Mouse (Mus musculus) lung, embryonic 16.5 days (tissue): ENCODE measurements around the gene Nox3. TPM values are rescaled to one million over a fixed set of nuclear protein-coding genes. Genes with fewer than 3 reads are reported as not detected.

Source experiments
- ATAC-seq: fragments of 200-750 bp; cut with Nextera tagmentation; 2 replicates; pipeline ENCODE4 v1.8.0; 2017; ENCODE audit warnings: low read depth, mild to moderate bottlenecking, moderate library complexity
- H3K27ac ChIP-seq: fragments of 300-500 bp; sonication (generic); 2 replicates; pipeline ENCODE4 v1.5.1; 2014; ENCODE audit warnings: mild to moderate bottlenecking, control low read depth, low read length
- H3K27me3 ChIP-seq: fragments of 300-500 bp; sonication (generic); 2 replicates; pipeline ENCODE4 v1.6.1; 2014; ENCODE audit warnings: low read depth, low read length, mixed read lengths; ENCODE audit not compliant: control insufficient read depth, insufficient read depth
- H3K36me3 ChIP-seq: fragments of 300-500 bp; sonication (generic); 2 replicates; pipeline ENCODE4 v1.6.1; 2014; ENCODE audit warnings: low read length; ENCODE audit not compliant: control insufficient read depth, insufficient read depth
- H3K4me1 ChIP-seq: fragments of 300-500 bp; sonication (generic); replicated peaks from 2 replicates; pipeline ENCODE4 v1.6.1; 2014; ENCODE audit warnings: low read length, mixed read lengths; ENCODE audit not compliant: control insufficient read depth, insufficient read depth
- H3K4me2 ChIP-seq: fragments of 300-500 bp; sonication (generic); 2 replicates; pipeline ENCODE4 v1.6.1; 2014; ENCODE audit warnings: low read depth, low read length, control low read depth
- H3K4me3 ChIP-seq: fragments of 300-500 bp; sonication (generic); 2 replicates; pipeline ENCODE4 v1.5.1; 2014; ENCODE audit warnings: mild to moderate bottlenecking, low read length, control low read depth
- H3K9ac ChIP-seq: fragments of 300-500 bp; sonication (generic); 2 replicates; pipeline ENCODE4 v1.6.1; 2014; ENCODE audit warnings: low read length, control low read depth
- H3K9me3 ChIP-seq: fragments of 300-500 bp; sonication (generic); 2 replicates; pipeline ENCODE4 v1.6.1; 2016; ENCODE audit warnings: low read length; ENCODE audit not compliant: control insufficient read depth
- WGBS: fragments of 180-500 bp; shearing (Covaris S2); extraction: QIAGEN DNeasy Blood & Tissue Kit; methylation state at CpG from one replicate; pipeline ENCODE4 v1.1.7; 2014; 5-methylcytosine and 5-hydroxymethylcytosine counted together
- polyA plus RNA-seq: library from polyadenylated mRNA; unstranded; fragments of >200 nt; fragmentation: Nextera tagmentation; extraction: Ambion mirVana; gene quantifications from 2 replicates; pipeline ENCODE4 v1.2.1, GENCODE M21; 2015

The Nox3 gene
- polyA plus RNA-seq, 1 experiment from 2014 or later: not detected

GRCm38 (mm10) chr17:3616329-3617216 is 79.5 kb downstream of the Nox3 start:
- ATAC-seq: peak; percentile 92
- no peak overlapping the region for H3K4me3 ChIP-seq
- H3K4me1 ChIP-seq: no peaks in the 10 kb centered on the region; the same call in 1 of the 2 replicates
- no peaks in the 10 kb centered on the region for H3K9me3 ChIP-seq
- H3K9ac ChIP-seq: no peak overlapping the region
- no peak overlapping the region for H3K4me2 ChIP-seq
- peak overlapping the region; percentile 73 for H3K27ac ChIP-seq
- H3K36me3 ChIP-seq: no peaks in the 10 kb centered on the region
- WGBS: 40% methylated on average over 7 of the region's 7 CpGs
- H3K27me3 ChIP-seq: no peaks in the 10 kb centered on the region

- Histone ChIP-seq H3K9me3 (no peaks in the 10 kb centered on the region), H3K9ac (no peak overlapping the region), H3K27me3 (no peaks in the 10 kb centered on the region), H3K4me1 (no peaks in the 10 kb centered on the region; the same call in 1 of the 2 replicates), H3K4me2 (no peak overlapping the region), H3K36me3 (no peaks in the 10 kb centered on the region), H3K27ac (peak overlapping the region; percentile 79), H3K4me3 (no peak overlapping the region)
- peak; percentile 76 for ATAC-seq
- WGBS: 18% methylated on average over 1 of the region's 1 CpGs
These were observed 80.5 kb downstream of the Nox3 start for GRCm38 (mm10) chr17:3615553-3615952.

- Histone ChIP-seq H3K9me3 (no peaks in the 10 kb centered on the region), H3K9ac (no peak overlapping the region), H3K4me2 (no peak overlapping the region), H3K36me3 (no peaks in the 10 kb centered on the region), H3K27me3 (no peaks in the 10 kb centered on the region), H3K27ac (no peak overlapping the region), H3K4me1 (no peaks in the 10 kb centered on the region; the same call in 1 of the 2 replicates), H3K4me3 (no peak overlapping the region)
- ATAC-seq: no peak
- whole genome bisulfite sequencing: 81% methylated on average over 5 of the region's 5 CpGs
These were observed 84.3 kb downstream of the Nox3 start for GRCm38 (mm10) chr17:3611781-3612075.

GRCm38 (mm10) chr17:3610928-3611780 is 84.9 kb downstream of the Nox3 start:
- Histone ChIP-seq H3K27me3 (no peaks in the 10 kb centered on the region), H3K27ac (no peak overlapping the region), H3K4me3 (peak overlapping the region; percentile 17), H3K9ac (no peak overlapping the region), H3K9me3 (no peaks in the 10 kb centered on the region), H3K4me1 (no peaks in the 10 kb centered on the region; the same call in 1 of the 2 replicates), H3K36me3 (no peaks in the 10 kb centered on the region), H3K4me2 (peak overlapping the region; percentile 38)
- ATAC-seq: no peak
- 36% methylated on average over 21 of the region's 21 CpGs for WGBS

GRCm38 (mm10) chr17:3610307-3610754 is 85.7 kb downstream of the Nox3 start:
- Histone ChIP-seq H3K36me3 (no peaks in the 10 kb centered on the region), H3K4me3 (no peak overlapping the region), H3K9ac (no peak overlapping the region), H3K4me1 (no peaks in the 10 kb centered on the region), H3K27ac (no peak overlapping the region), H3K27me3 (no peaks in the 10 kb centered on the region), H3K4me2 (no peak overlapping the region), H3K9me3 (no peaks in the 10 kb centered on the region)
- WGBS: 64% methylated on average over 7 of the region's 7 CpGs
- no peak for ATAC-seq

- ATAC-seq: peak; percentile 36; the same call in 1 of the 2 replicates
- Histone ChIP-seq H3K4me2 (no peak overlapping the region), H3K4me3 (no peak overlapping the region), H3K9ac (no peak overlapping the region), H3K36me3 (no peaks in the 10 kb centered on the region), H3K27me3 (no peaks in the 10 kb centered on the region), H3K27ac (0 out of 2 replicates have a peak overlapping the region, but pooled peaks have one; percentile 27), H3K9me3 (no peaks in the 10 kb centered on the region), H3K4me1 (peaks cover 3% of the 10 kb centered on the region; the same call in 1 of the 2 replicates)
- 68% methylated on average over 6 of the region's 6 CpGs for WGBS
These were observed 92.9 kb downstream of the Nox3 start for GRCm38 (mm10) chr17:3602954-3603672.

GRCm38 (mm10) chr17:3598393-3598792 is 97.7 kb downstream of the Nox3 start:
- no peak overlapping the region for H3K4me2 ChIP-seq
- H3K9me3 ChIP-seq: no peaks in the 10 kb centered on the region
- peaks cover 13% of the 10 kb centered on the region; the same call in 1 of the 2 replicates for H3K4me1 ChIP-seq
- H3K4me3 ChIP-seq: no peak overlapping the region
- no peak overlapping the region for H3K9ac ChIP-seq
- H3K27ac ChIP-seq: peak overlapping the region; percentile 76
- peak; percentile 75 for ATAC-seq
- no peaks in the 10 kb centered on the region for H3K27me3 ChIP-seq
- 55% methylated on average over 1 of the region's 1 CpGs for WGBS
- H3K36me3 ChIP-seq: no peaks in the 10 kb centered on the region

- H3K4me3 ChIP-seq: no peak overlapping the region
- peak; percentile 57 for ATAC-seq
- no peaks in the 10 kb centered on the region for H3K27me3 ChIP-seq
- H3K36me3 ChIP-seq: no peaks in the 10 kb centered on the region
- no peaks in the 10 kb centered on the region for H3K9me3 ChIP-seq
- H3K4me2 ChIP-seq: no peak overlapping the region
- H3K27ac ChIP-seq: peak overlapping the region; percentile 76
- no peak overlapping the region for H3K9ac ChIP-seq
- WGBS: 72% methylated on average over 1 of the region's 1 CpGs
- H3K4me1 ChIP-seq: peaks cover 13% of the 10 kb centered on the region; the same call in 1 of the 2 replicates
These were observed 98.2 kb downstream of the Nox3 start for GRCm38 (mm10) chr17:3597866-3598265.
